In genomic region chr2:32709521-32710137, GRCm38 (mm10) we compare ENCODE assay signal across 28 mouse cellular contexts. TPM values are rescaled to one million over a fixed set of nuclear protein-coding genes. Genes with fewer than 3 reads are reported as not detected.
A peak's percentile ranks its signal among the peaks of the same experiment; 100 is the strongest.
DNase-seq lines count a peak whose midpoint lies in the region; ATAC-seq and TF ChIP-seq lines count a peak whose summit lies in the region.
"Had no signal": no experiment of that assay in that cellular context is flagged by ENCODE, and none has a peak within 500 bp of the region (broad histone marks: within the 10 kb centered on the region; RNA-seq: fewer than 3 reads in every experiment).

No protein-coding gene starts in this region.

- TF ChIP-seq POLR2A in bone marrow, adult 2 months (IDR thresholded peaks at IDR 0.05; ENCODE audit: borderline replicate concordance, control insufficient read depth, low read depth, low read length), result no peak

- H3K9me3 ChIP-seq in megakaryocyte, embryonic 14.5 days, result no peaks in the 10 kb centered on the region
- H3K9me3 ChIP-seq: embryonic facial prominence, embryonic 12.5 days; forebrain, embryonic 12.5 days; heart, embryonic 10.5 days; heart, embryonic 15.5 days; hindbrain, embryonic 13.5 days had no signal

- 82% methylated on average over 20 of the region's 20 CpGs for WGBS in bone marrow, adult 2 months
- WGBS in macrophage (ENCODE audit: missing documents), result 86% methylated on average over 18 of the region's 20 CpGs

- no peak for TF ChIP-seq CTCF in gastrocnemius, adult 2 months (IDR thresholded peaks at IDR 0.05)
- TF ChIP-seq CTCF in bone marrow, adult 2 months (IDR thresholded peaks at IDR 0.05; ENCODE audit: control insufficient read depth, insufficient read depth, low read length), result no peak

- H3K4me3 ChIP-seq in gastrocnemius, adult 2 months, result peak overlapping the region; percentile 7; the same call in 1 of the 2 replicates
- H3K4me3 ChIP-seq in megakaryocyte, embryonic 14.5 days (replicated peaks), result peak overlapping the region; percentile 5
- peak overlapping the region; percentile 13 for H3K4me3 ChIP-seq in bone marrow, adult 2 months (replicated peaks; ENCODE audit: control insufficient read depth, low read depth, low read length)
- no peak overlapping the region for H3K4me3 ChIP-seq in macrophage (ENCODE audit: inconsistent target)
- H3K4me3 ChIP-seq: embryonic facial prominence, embryonic 12.5 days; forebrain, embryonic 12.5 days; heart, embryonic 10.5 days; heart, embryonic 15.5 days; hindbrain, embryonic 13.5 days had no signal

- DNase-seq in gastrocnemius, adult 2 months, result no peak
- no peak for DNase-seq in gastrocnemius, postnatal 14 days
- DNase-seq in urinary bladder, postnatal 36 days (ENCODE audit: low spot score in 2 of 2), result no peak
- DNase-seq: adrenal gland, postnatal 14 days; cerebellum, adult 2 months; cerebellum, postnatal 10 days; embryo, embryonic 11 days; forebrain, postnatal 0 days; gastrocnemius, postnatal 36 days; heart, adult 18-20 months; heart, postnatal 14 days had no signal

- no peaks in the 10 kb centered on the region for H3K27me3 ChIP-seq in megakaryocyte, embryonic 14.5 days (replicated peaks)
- H3K27me3 ChIP-seq: embryonic facial prominence, embryonic 12.5 days; forebrain, embryonic 12.5 days; heart, embryonic 15.5 days; hindbrain, embryonic 13.5 days; Patski had no signal

- ATAC-seq in megakaryocyte, adult 5-6 weeks (ENCODE audit: poor library complexity, severe bottlenecking), result no peak
- ATAC-seq: activated CD4-positive, CD25-positive, alpha-beta regulatory T cell, adult 4 months; CD4-positive, CD25-positive, alpha-beta regulatory T cell, adult 4 months; forebrain, postnatal 0 days; hindbrain, postnatal 0 days; Patski had no signal

- intact Hi-C loops in gastrocnemius, adult 2 months (cut with DNase I), result no loop called here
- intact Hi-C loops in gastrocnemius, postnatal 14 days (cut with DNase I; ENCODE audit: low total_unique reads), result loop anchor here (2.0 kb wide), 1 partner anchor 13 kb away; no protein-coding TSS in a partner anchor

- H3K27ac ChIP-seq in gastrocnemius, adult 2 months, result 0 out of 2 replicates have a peak overlapping the region, but pooled peaks have one; percentile 6
- H3K27ac ChIP-seq in bone marrow, adult 2 months (ENCODE audit: control insufficient read depth, insufficient read depth, low read depth, low read length, poor library complexity), result peak overlapping the region; percentile 72
- H3K27ac ChIP-seq in macrophage, result peak overlapping the region; percentile 76
- H3K27ac ChIP-seq: embryonic facial prominence, embryonic 12.5 days; forebrain, embryonic 12.5 days; heart, embryonic 10.5 days; heart, embryonic 15.5 days; hindbrain, embryonic 13.5 days; hindbrain, postnatal 0 days had no signal

- peaks cover 68% of the 10 kb centered on the region for H3K4me1 ChIP-seq in megakaryocyte, embryonic 14.5 days
- H3K4me1 ChIP-seq in bone marrow, adult 2 months (ENCODE audit: control insufficient read depth, insufficient read depth, low read length), result peaks cover 5% of the 10 kb centered on the region

- H3K79me2 ChIP-seq in macrophage (ENCODE audit: inconsistent target), result peaks cover 60% of the 10 kb centered on the region

- H3K36me3 ChIP-seq in megakaryocyte, embryonic 14.5 days (replicated peaks; ENCODE audit: low read length), result peaks cover 68% of the 10 kb centered on the region
- H3K36me3 ChIP-seq in macrophage (ENCODE audit: inconsistent target), result peaks cover 50% of the 10 kb centered on the region

RNA-seq across cellular contexts. Expression of gene Cdk9, which starts 3.2 kb away (rescaled TPM):
- 10 to 100 TPM; 20.2 to 22.0 TPM for total RNA-seq in gastrocnemius, adult 2 months (2021)
- 10 to 100 TPM; 21.3 to 23.9 TPM for total RNA-seq in gastrocnemius, postnatal 14 days (2021)
- 148 and 403 TPM in 2 replicates for polyA plus RNA-seq in megakaryocyte, embryonic 14.5 days (2012; ENCODE audit: insufficient read depth, low replicate concordance)
- total RNA-seq in megakaryocyte, adult 5-6 weeks (2015), result 82.1 and 84.4 TPM in 2 replicates
- total RNA-seq in megakaryocyte, adult 5-6 weeks (2017), result 73.9 and 79.2 TPM in 2 replicates
- 105 and 154 TPM in 2 replicates for polyA plus RNA-seq in bone marrow, adult 2 months (2011; ENCODE audit: insufficient read depth, insufficient read length, low replicate concordance, missing spikeins)
- 100 to 1,000 TPM; 323 to 569 (median 405) TPM for total RNA-seq in macrophage (2018; cell fraction: chromatin; rRNA removed)
- total RNA-seq in macrophage (2018; cell fraction: cytosol; rRNA removed), result 100 to 1,000 TPM in 9 of 26 experiments, 10 to 100 TPM in 17; 69.8 to 132 (median 93.0) TPM
- 100 to 1,000 TPM; 186 to 465 (median 294) TPM for total RNA-seq in macrophage (2018; cell fraction: nucleus; rRNA removed)
- polyA plus RNA-seq in macrophage (2018), result 99.2 to 144 TPM (median 121 TPM) in 3 replicates

RNA-seq across cellular contexts. Expression of gene Fpgs, which starts 5.7 kb away (rescaled TPM):
- 1 to 10 TPM; 5.9 to 6.9 TPM for total RNA-seq in gastrocnemius, adult 2 months (2021)
- total RNA-seq in gastrocnemius, postnatal 14 days (2021), result 10 to 100 TPM in 1 of 2 experiments, 1 to 10 TPM in 1; 6.7 to 11.1 TPM
- polyA plus RNA-seq in megakaryocyte, embryonic 14.5 days (2012; ENCODE audit: insufficient read depth, low replicate concordance), result 39.7 and 57.5 TPM in 2 replicates
- total RNA-seq in megakaryocyte, adult 5-6 weeks (2015), result 0.91 and 4.6 TPM in 2 replicates
- total RNA-seq in megakaryocyte, adult 5-6 weeks (2017), result 2.6 and 3.0 TPM in 2 replicates
- 14.9 and 24.4 TPM in 2 replicates for polyA plus RNA-seq in bone marrow, adult 2 months (2011; ENCODE audit: insufficient read depth, insufficient read length, low replicate concordance, missing spikeins)
- 10 to 100 TPM in 17 of 26 experiments, 1 to 10 TPM in 9; 2.6 to 40.2 (median 13.5) TPM for total RNA-seq in macrophage (2018; cell fraction: chromatin; rRNA removed)
- 1 to 10 TPM; 1.3 to 5.0 (median 2.8) TPM for total RNA-seq in macrophage (2018; cell fraction: cytosol; rRNA removed)
- 10 to 100 TPM in 5 of 26 experiments, 1 to 10 TPM in 21; 1.8 to 30.5 (median 5.1) TPM for total RNA-seq in macrophage (2018; cell fraction: nucleus; rRNA removed)
- polyA plus RNA-seq in macrophage (2018), result 2.8 to 10.3 TPM (median 3.5 TPM) in 3 replicates

RNA-seq across cellular contexts. Expression of gene Sh2d3c, which starts 11.2 kb away (rescaled TPM):
- total RNA-seq in gastrocnemius, adult 2 months (2021), result 10 to 100 TPM in 1 of 2 experiments, 1 to 10 TPM in 1; 4.4 to 12.0 TPM
- 10 to 100 TPM; 10.2 to 16.1 TPM for total RNA-seq in gastrocnemius, postnatal 14 days (2021)
- polyA plus RNA-seq in megakaryocyte, embryonic 14.5 days (2012; ENCODE audit: insufficient read depth, low replicate concordance), result 13.4 and 21.1 TPM in 2 replicates
- 49.8 and 56.2 TPM in 2 replicates for total RNA-seq in megakaryocyte, adult 5-6 weeks (2015)
- total RNA-seq in megakaryocyte, adult 5-6 weeks (2017), result 30.1 and 38.2 TPM in 2 replicates
- 23.3 and 51.8 TPM in 2 replicates for polyA plus RNA-seq in bone marrow, adult 2 months (2011; ENCODE audit: insufficient read depth, insufficient read length, low replicate concordance, missing spikeins)
- total RNA-seq in macrophage (2018; cell fraction: chromatin; rRNA removed), result 100 to 1,000 TPM in 4 of 26 experiments, 10 to 100 TPM in 22; 12.3 to 119 (median 36.5) TPM
- 10 to 100 TPM in 9 of 26 experiments, 1 to 10 TPM in 17; 1.3 to 21.4 (median 5.9) TPM for total RNA-seq in macrophage (2018; cell fraction: cytosol; rRNA removed)
- total RNA-seq in macrophage (2018; cell fraction: nucleus; rRNA removed), result 10 to 100 TPM in 23 of 26 experiments, 1 to 10 TPM in 3; 4.8 to 46.5 (median 17.6) TPM
- 9.3 to 12.5 TPM (median 9.9 TPM) in 3 replicates for polyA plus RNA-seq in macrophage (2018)

RNA-seq across cellular contexts. Expression of gene 6330409D20Rik, which starts 31.2 kb away (rescaled TPM):
- not detected for total RNA-seq in gastrocnemius, adult 2 months (2021)
- not detected for total RNA-seq in gastrocnemius, postnatal 14 days (2021)
- 3.0 TPM in 1 of 2 replicates, not detected in the other for polyA plus RNA-seq in megakaryocyte, embryonic 14.5 days (2012; ENCODE audit: insufficient read depth, low replicate concordance)
- total RNA-seq in megakaryocyte, adult 5-6 weeks (2015), result not detected in 2 replicates
- not detected in 2 replicates for total RNA-seq in megakaryocyte, adult 5-6 weeks (2017)
- not detected in 2 replicates for polyA plus RNA-seq in bone marrow, adult 2 months (2011; ENCODE audit: insufficient read depth, insufficient read length, low replicate concordance, missing spikeins)
- not detected for total RNA-seq in macrophage (2018; cell fraction: chromatin; rRNA removed)
- not detected for total RNA-seq in macrophage (2018; cell fraction: cytosol; rRNA removed)
- total RNA-seq in macrophage (2018; cell fraction: nucleus; rRNA removed), result not detected
- polyA plus RNA-seq in macrophage (2018), result not detected in 3 replicates
- total RNA-seq: adrenal gland, adult 18-20 months; adrenal gland, postnatal 14 days; common myeloid progenitor, adult 5-6 weeks; gastrocnemius, adult 18-20 months; gastrocnemius, postnatal 36 days; heart, adult 18-20 months; heart, postnatal 14 days; hematopoietic stem cell, adult 5-6 weeks had no signal
- polyA plus RNA-seq: Patski had no signal

RNA-seq across cellular contexts. Expression of gene Tor2a, which starts 47.4 kb away (rescaled TPM):
- total RNA-seq in gastrocnemius, adult 2 months (2021), result 1 to 10 TPM; 3.7 to 4.9 TPM
- total RNA-seq in gastrocnemius, postnatal 14 days (2021), result 1 to 10 TPM; 7.5 to 8.2 TPM
- polyA plus RNA-seq in megakaryocyte, embryonic 14.5 days (2012; ENCODE audit: insufficient read depth, low replicate concordance), result 30.1 and 93.0 TPM in 2 replicates
- total RNA-seq in megakaryocyte, adult 5-6 weeks (2015), result 19.0 and 24.2 TPM in 2 replicates
- total RNA-seq in megakaryocyte, adult 5-6 weeks (2017), result 17.7 and 17.8 TPM in 2 replicates
- 9.2 and 13.6 TPM in 2 replicates for polyA plus RNA-seq in bone marrow, adult 2 months (2011; ENCODE audit: insufficient read depth, insufficient read length, low replicate concordance, missing spikeins)
- total RNA-seq in macrophage (2018; cell fraction: chromatin; rRNA removed), result 10 to 100 TPM in 14 of 26 experiments, 1 to 10 TPM in 12; 3.3 to 28.6 (median 11.1) TPM
- total RNA-seq in macrophage (2018; cell fraction: cytosol; rRNA removed), result 10 to 100 TPM; 25.3 to 48.3 (median 33.9) TPM
- 10 to 100 TPM in 25 of 26 experiments, 1 to 10 TPM in 1; 9.5 to 41.5 (median 20.7) TPM for total RNA-seq in macrophage (2018; cell fraction: nucleus; rRNA removed)
- polyA plus RNA-seq in macrophage (2018), result 19.2 to 50.7 TPM (median 39.7 TPM) in 3 replicates

Comparison
In these comparisons a context has a peak if more than half of its experiments do, and no peak if none do; other contexts are left out.
1. H3K27ac ChIP-seq: peak in every context shown above with its lines; median percentile 76 in macrophage; 72 in bone marrow, adult 2 months; 6 in gastrocnemius, adult 2 months.